Mouse (Mus musculus): ENCODE results near the gene Pi4ka. TPM values are rescaled to one million over a fixed set of nuclear protein-coding genes. Genes with fewer than 3 reads are reported as not detected.

The Pi4ka gene
- polyA plus RNA-seq, 1 experiment from 2014 or later, result 15.5 TPM

DNA sequence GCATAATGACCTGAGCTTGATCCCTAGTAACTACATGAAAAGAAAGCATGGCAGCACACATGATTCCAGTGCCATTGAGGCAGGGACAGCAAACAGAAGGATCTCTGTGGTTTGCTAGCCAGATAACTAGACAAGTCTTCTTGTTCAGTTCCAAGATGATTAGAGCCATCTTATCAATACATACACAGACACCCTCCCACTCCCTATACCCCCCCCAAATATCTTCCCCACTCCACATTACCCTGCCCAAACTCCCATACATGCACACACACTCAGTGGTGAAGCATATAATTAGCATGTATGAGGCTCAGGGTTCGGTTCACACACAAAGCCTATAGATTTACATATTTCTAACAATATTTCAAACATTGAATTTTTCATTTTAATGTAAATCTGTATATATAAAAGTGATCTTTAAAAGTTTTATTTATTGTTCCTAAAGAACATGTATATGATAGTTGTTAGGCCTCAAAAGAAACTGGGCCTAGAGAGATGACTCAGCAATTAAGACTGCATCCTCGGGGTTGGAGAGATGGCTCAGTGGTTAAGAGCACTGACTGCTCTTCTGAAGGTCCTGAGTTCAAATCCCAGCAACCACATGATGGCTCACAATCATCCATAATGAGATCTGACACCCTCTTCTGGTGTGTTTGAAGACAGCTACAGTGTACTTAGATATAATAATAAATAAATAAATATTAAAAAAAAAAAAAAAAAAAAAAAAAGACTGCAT lies 22.4 kb downstream of the Pi4ka start:
- DNase-seq (ENCODE audit: low spot score) (no peak), ATAC-seq (ENCODE audit: low FRiP score, low TSS enrichment) (no peak)
- Histone ChIP-seq H3K36me3 (ENCODE audit: control insufficient read depth, insufficient read depth, low read length) (no peaks in the 10 kb centered on the region; the same call in 1 of the 2 replicates), H3K9me3 (ENCODE audit: control insufficient read depth, low read length) (no peaks in the 10 kb centered on the region), H3K4me3 (ENCODE audit: low read depth, low read length) (no peak overlapping the region), H3K4me1 (replicated peaks; ENCODE audit: control insufficient read depth, insufficient read depth) (no peaks in the 10 kb centered on the region), H3K27ac (replicated peaks) (no peak overlapping the region), H3K27me3 (ENCODE audit: control insufficient read depth, insufficient read depth, low read length) (no peaks in the 10 kb centered on the region), H3K9ac (ENCODE audit: low read length) (no peak overlapping the region), H3K4me2 (replicated peaks; ENCODE audit: low read depth) (no peak overlapping the region)
- no peak for TF ChIP-seq EP300 (optimal IDR thresholded peaks at IDR 0.05)
- TF ChIP-seq CTCF (IDR thresholded peaks at IDR 0.05; ENCODE audit: low read depth), result no peak
- WGBS, result 91% methylated on average over 2 of the region's 2 CpGs

DNA sequence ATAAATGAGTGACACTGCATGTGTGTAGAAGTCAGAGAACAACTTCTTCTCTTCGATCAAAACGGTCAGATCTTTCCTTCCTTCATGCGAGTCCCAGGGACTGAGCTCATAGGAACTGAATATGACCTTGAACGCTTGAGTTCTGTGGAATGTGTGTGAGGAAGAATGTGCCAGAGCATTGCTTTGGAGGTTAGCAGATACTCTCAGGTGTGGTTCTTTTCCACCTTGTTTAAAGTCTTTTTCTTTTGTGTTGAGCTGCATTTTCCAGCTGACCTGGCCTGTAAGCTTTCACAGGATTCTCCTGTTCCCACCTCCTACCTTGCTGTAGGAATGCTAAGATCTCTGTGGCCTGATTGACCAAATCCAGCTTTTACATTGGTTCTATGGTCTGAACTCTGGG lies 23.8 kb downstream of the Pi4ka start:
- TF ChIP-seq EP300 (optimal IDR thresholded peaks at IDR 0.05) (no peak), CTCF (IDR thresholded peaks at IDR 0.05; ENCODE audit: low read depth) (no peak)
- Histone ChIP-seq H3K4me2 (replicated peaks; ENCODE audit: low read depth) (no peak overlapping the region), H3K4me3 (ENCODE audit: low read depth, low read length) (no peak overlapping the region), H3K36me3 (ENCODE audit: control insufficient read depth, insufficient read depth, low read length) (no peaks in the 10 kb centered on the region; the same call in 1 of the 2 replicates), H3K4me1 (replicated peaks; ENCODE audit: control insufficient read depth, insufficient read depth) (no peaks in the 10 kb centered on the region), H3K9me3 (ENCODE audit: control insufficient read depth, low read length) (no peaks in the 10 kb centered on the region), H3K27me3 (ENCODE audit: control insufficient read depth, insufficient read depth, low read length) (no peaks in the 10 kb centered on the region), H3K9ac (ENCODE audit: low read length) (no peak overlapping the region), H3K27ac (replicated peaks) (no peak overlapping the region)
- 84% methylated on average over 4 of the region's 4 CpGs for WGBS
- ATAC-seq (ENCODE audit: low FRiP score, low TSS enrichment) (no peak), DNase-seq (ENCODE audit: low spot score) (no peak)

DNA sequence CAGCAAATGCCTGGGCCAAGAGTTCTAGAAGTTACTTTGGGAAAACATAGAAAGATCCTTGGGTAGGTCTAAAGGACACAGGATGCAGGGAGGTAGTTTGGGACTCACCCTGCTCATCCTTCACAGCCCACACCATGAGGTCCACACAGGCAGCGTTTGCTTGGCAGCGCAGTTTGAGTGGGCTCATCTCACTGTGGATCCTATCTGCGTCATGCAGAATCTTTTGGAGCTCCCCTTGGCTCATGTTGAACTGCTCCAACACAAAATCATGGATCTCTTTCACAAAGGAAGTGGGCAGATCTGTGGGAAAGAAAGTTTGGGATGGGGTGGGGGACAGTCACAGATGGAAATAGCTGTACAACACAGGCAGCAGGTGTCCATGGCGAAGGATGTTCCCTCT lies 47.3 kb downstream of the Pi4ka start:
- TF ChIP-seq EP300 (optimal IDR thresholded peaks at IDR 0.05) (no peak), CTCF (IDR thresholded peaks at IDR 0.05; ENCODE audit: low read depth) (no peak)
- peaks cover 6% of the 10 kb centered on the region for H3K36me3 ChIP-seq (ENCODE audit: control insufficient read depth, insufficient read depth, low read length)
- no peaks in the 10 kb centered on the region for H3K9me3 ChIP-seq (ENCODE audit: control insufficient read depth, low read length)
- no peak overlapping the region for H3K4me3 ChIP-seq (ENCODE audit: low read depth, low read length)
- no peak overlapping the region for H3K4me2 ChIP-seq (replicated peaks; ENCODE audit: low read depth)
- H3K27me3 ChIP-seq (ENCODE audit: control insufficient read depth, insufficient read depth, low read length), result no peaks in the 10 kb centered on the region
- no peak overlapping the region for H3K9ac ChIP-seq (ENCODE audit: low read length)
- no peak for ATAC-seq (ENCODE audit: low FRiP score, low TSS enrichment)
- no peak for DNase-seq (ENCODE audit: low spot score)
- no peak overlapping the region for H3K27ac ChIP-seq (replicated peaks)
- no peaks in the 10 kb centered on the region for H3K4me1 ChIP-seq (replicated peaks; ENCODE audit: control insufficient read depth, insufficient read depth)
- WGBS, result 92% methylated on average over 4 of the region's 4 CpGs

DNA sequence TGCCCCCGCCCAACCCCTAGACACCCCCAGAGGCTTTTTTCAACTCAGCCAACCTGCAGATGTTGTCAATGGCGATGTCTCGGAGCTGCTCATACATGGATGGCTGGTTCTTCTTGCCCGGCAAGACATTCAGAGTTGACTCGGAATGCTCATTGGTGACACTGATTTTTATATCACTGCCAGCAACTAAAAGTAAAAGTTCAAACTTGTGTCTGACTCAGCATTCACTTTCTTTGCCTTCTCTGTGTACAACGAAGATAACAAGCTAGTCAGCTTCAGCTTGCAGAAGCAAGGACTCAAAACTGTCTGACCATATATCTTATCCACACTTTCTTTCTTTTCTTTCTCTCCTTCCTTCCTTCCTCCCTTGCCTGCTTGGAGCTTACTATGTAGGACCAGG lies 50.1 kb downstream of the Pi4ka start:
- no peak for DNase-seq (ENCODE audit: low spot score)
- 80% methylated on average over 6 of the region's 6 CpGs for WGBS
- H3K4me3 ChIP-seq (ENCODE audit: low read depth, low read length), result no peak overlapping the region
- peaks cover 15% of the 10 kb centered on the region; the same call in 1 of the 2 replicates for H3K36me3 ChIP-seq (ENCODE audit: control insufficient read depth, insufficient read depth, low read length)
- no peak overlapping the region for H3K9ac ChIP-seq (ENCODE audit: low read length)
- H3K27ac ChIP-seq (replicated peaks), result no peak overlapping the region
- no peaks in the 10 kb centered on the region for H3K27me3 ChIP-seq (ENCODE audit: control insufficient read depth, insufficient read depth, low read length)
- H3K9me3 ChIP-seq (ENCODE audit: control insufficient read depth, low read length), result no peaks in the 10 kb centered on the region
- H3K4me1 ChIP-seq (replicated peaks; ENCODE audit: control insufficient read depth, insufficient read depth), result no peaks in the 10 kb centered on the region
- H3K4me2 ChIP-seq (replicated peaks; ENCODE audit: low read depth), result no peak overlapping the region
- TF ChIP-seq EP300 (optimal IDR thresholded peaks at IDR 0.05), result no peak
- TF ChIP-seq CTCF (IDR thresholded peaks at IDR 0.05; ENCODE audit: low read depth), result no peak
- ATAC-seq (ENCODE audit: low FRiP score, low TSS enrichment), result no peak

GRCm38 (mm10) chr16:17346766-17347165 lies 59.3 kb downstream of the Pi4ka start:
- H3K36me3 ChIP-seq (ENCODE audit: control insufficient read depth, insufficient read depth, low read length), result peaks cover 10% of the 10 kb centered on the region; the same call in 1 of the 2 replicates
- WGBS, result 73% methylated on average over 1 of the region's 1 CpGs
- DNase-seq (ENCODE audit: low spot score) (no peak), ATAC-seq (ENCODE audit: low FRiP score, low TSS enrichment) (no peak)
- no peaks in the 10 kb centered on the region for H3K4me1 ChIP-seq (replicated peaks; ENCODE audit: control insufficient read depth, insufficient read depth)
- H3K4me3 ChIP-seq (ENCODE audit: low read depth, low read length), result no peak overlapping the region
- no peaks in the 10 kb centered on the region for H3K9me3 ChIP-seq (ENCODE audit: control insufficient read depth, low read length)
- TF ChIP-seq EP300 (optimal IDR thresholded peaks at IDR 0.05) (no peak), CTCF (IDR thresholded peaks at IDR 0.05; ENCODE audit: low read depth) (no peak)
- no peak overlapping the region for H3K27ac ChIP-seq (replicated peaks)
- no peak overlapping the region for H3K9ac ChIP-seq (ENCODE audit: low read length)
- H3K27me3 ChIP-seq (ENCODE audit: control insufficient read depth, insufficient read depth, low read length), result no peaks in the 10 kb centered on the region
- H3K4me2 ChIP-seq (replicated peaks; ENCODE audit: low read depth), result no peak overlapping the region

- Histone ChIP-seq H3K4me2 (replicated peaks; ENCODE audit: low read depth) (no peak overlapping the region), H3K4me1 (replicated peaks; ENCODE audit: control insufficient read depth, insufficient read depth) (no peaks in the 10 kb centered on the region), H3K9ac (ENCODE audit: low read length) (no peak overlapping the region), H3K36me3 (ENCODE audit: control insufficient read depth, insufficient read depth, low read length) (peaks cover 8% of the 10 kb centered on the region; the same call in 1 of the 2 replicates), H3K27me3 (ENCODE audit: control insufficient read depth, insufficient read depth, low read length) (no peaks in the 10 kb centered on the region), H3K27ac (replicated peaks) (no peak overlapping the region), H3K4me3 (ENCODE audit: low read depth, low read length) (no peak overlapping the region), H3K9me3 (ENCODE audit: control insufficient read depth, low read length) (no peaks in the 10 kb centered on the region)
- TF ChIP-seq CTCF (IDR thresholded peaks at IDR 0.05; ENCODE audit: low read depth) (no peak), EP300 (optimal IDR thresholded peaks at IDR 0.05) (no peak)
- no peak for DNase-seq (ENCODE audit: low spot score)
- WGBS, result 64% methylated on average over 2 of the region's 2 CpGs
- peak; percentile 25; the same call in 1 of the 2 replicates for ATAC-seq (ENCODE audit: low FRiP score, low TSS enrichment)
Measured at GRCm38 (mm10) chr16:17345813-17346155, 60.3 kb downstream of the Pi4ka start.

Data from stomach, postnatal 0 days (tissue).